Mouse (Mus musculus) kidney, postnatal 36 days (tissue): ENCODE measurements at regions not wholly inside any gene's neighbourhood (a gene's known extent, or its start where the extent isn't known, plus 50 kb on each side); places are given as distances from the start of the nearest gene placed in this dataset.

Source experiments
- DNase-seq, 2 experiments: peaks; one replicate each; pipeline ENCODE4 v3.0.0; 2021 to 2022; ENCODE audit warnings: mixed read lengths in 2 of 2

DNA sequence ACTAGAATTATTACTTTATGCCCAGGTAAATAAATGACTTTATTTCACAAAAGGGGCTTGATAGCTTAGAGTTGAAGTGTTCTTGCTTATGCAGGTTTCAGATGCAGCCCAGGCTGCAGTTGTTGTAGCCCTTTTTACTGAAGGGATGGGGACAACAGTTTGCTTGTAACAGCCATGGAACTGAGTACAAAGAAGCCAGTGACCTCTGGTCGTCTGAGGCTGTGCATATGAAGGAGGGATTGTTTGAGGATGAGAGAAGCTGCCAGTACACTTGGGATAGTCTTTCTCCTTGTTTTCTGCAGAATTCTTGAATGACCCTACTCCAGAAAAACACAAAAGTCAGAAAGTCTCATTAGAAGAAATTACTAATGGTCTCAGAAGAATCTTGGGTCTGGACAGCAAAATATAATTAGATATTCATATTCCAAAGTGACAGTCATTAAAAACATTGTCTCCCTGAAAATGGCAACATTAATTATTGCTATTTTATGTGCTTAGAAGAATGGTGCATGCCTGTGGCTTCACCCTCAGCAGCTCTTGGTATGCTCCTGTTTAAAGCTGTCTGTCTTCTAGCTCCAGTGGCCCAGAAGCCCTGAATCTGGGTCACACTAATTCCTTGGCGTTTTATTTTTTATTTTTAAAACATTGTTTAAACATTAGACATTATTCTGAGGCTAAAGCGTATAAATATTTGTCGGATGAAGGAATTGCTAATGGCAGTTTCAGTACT lies 61.9 kb upstream of the Arhgap32 start:
- no peak for DNase-seq

GRCm38 (mm10) chr9:32057427-32058115 lies 58.4 kb upstream of the Arhgap32 start:
- DNase-seq, result no peak

- no peak for DNase-seq
Observed at GRCm38 (mm10) chr9:32062740-32063139, 53.2 kb upstream of the Arhgap32 start.

GRCm38 (mm10) chr9:32063541-32063940 lies 52.4 kb upstream of the Arhgap32 start:
- DNase-seq, result no peak

DNA sequence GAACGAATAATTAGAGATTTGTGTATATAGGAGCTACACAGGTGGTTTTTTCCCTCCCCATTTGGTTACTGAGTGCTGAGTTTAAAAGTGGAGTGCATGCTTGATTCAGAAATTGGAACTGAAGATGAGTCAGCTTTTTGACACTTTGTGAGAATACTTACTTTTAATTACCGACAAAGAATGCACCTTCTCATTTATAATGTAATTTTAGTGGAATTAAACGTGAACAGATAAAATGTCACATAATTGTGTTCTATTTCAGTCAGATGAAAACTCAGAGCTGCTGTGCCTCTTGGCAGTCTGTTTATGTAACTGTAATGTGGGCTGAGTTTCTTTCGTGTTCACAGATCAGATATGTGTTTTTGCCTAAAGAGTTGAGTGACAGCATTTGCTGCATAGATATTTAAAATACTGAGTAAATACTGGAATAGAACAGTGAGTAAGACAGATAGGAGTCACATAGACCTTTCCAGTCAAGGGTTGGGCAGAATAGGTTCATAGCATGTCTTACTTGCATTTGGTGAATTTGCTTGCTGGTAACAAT lies 51.9 kb upstream of the Arhgap32 start:
- no peak for DNase-seq
